28 mouse cellular contexts compared by ENCODE assay signal in the genomic region with DNA sequence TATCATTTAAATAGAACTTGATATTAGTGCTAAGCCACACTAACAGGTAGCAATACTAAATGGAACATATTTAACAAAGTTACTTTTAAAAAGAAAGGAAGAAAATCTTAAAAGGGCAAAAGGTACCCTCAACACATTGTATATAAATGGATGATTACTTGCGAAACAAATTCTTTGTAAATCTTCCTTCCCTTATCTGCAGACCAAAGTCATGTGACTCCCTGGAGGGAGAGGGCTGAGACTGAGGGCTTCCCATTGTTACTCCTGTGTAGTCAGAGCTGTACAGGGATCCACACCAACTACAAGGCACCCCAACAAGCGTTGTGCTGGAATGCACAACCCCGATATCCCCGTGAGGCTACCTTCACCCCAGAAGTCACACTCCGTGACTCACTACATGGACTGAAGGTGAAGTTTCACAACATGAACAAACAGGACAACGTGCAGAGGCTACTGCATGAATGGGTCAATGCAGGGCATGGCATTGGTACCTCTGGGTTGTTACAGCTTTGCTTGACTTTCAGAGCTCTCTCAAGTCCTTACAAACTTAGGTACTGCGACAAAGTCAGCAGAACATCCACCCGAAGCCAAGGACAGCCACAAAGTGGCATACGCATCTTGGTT. TPM values are rescaled to one million over a fixed set of nuclear protein-coding genes. Genes with fewer than 3 reads are reported as not detected.
DNase-seq lines count a peak whose midpoint lies in the region; ATAC-seq and TF ChIP-seq lines count a peak whose summit lies in the region.
"Had no signal": no experiment of that assay in that cellular context is flagged by ENCODE, and none has a peak within 500 bp of the region (broad histone marks: within the 10 kb centered on the region; RNA-seq: fewer than 3 reads in every experiment).

No protein-coding gene starts in this region.

- no peak for TF ChIP-seq POLR2A in liver, adult 2 months (IDR thresholded peaks at IDR 0.05; ENCODE audit: extremely low read depth, insufficient read depth, low read length)

- H3K9ac ChIP-seq in liver, adult 2 months (ENCODE audit: low read depth, low read length) = no peak overlapping the region
- H3K9ac ChIP-seq in liver, embryonic 11.5 days (ENCODE audit: low read depth, low read length) = no peak overlapping the region
- no peak overlapping the region for H3K9ac ChIP-seq in intestine, embryonic 16.5 days (ENCODE audit: low read depth, low read length)
- no peak overlapping the region for H3K9ac ChIP-seq in liver, embryonic 16.5 days (ENCODE audit: low read depth, low read length)
- H3K9ac ChIP-seq in forebrain, embryonic 11.5 days (ENCODE audit: low read length) = no peak overlapping the region
- H3K9ac ChIP-seq: forebrain, embryonic 13.5 days; heart, embryonic 12.5 days; hindbrain, embryonic 13.5 days; limb, embryonic 13.5 days; lung, embryonic 15.5 days; neural tube, embryonic 15.5 days had no signal

- H3K27ac ChIP-seq in liver, adult 2 months (replicated peaks; ENCODE audit: insufficient read depth, low read depth, low read length) = peak overlapping the region; percentile 34; the same call in 1 of the 2 replicates
- H3K27ac ChIP-seq in liver, embryonic 11.5 days (ENCODE audit: low read depth, low read length) = no peak overlapping the region
- no peak overlapping the region for H3K27ac ChIP-seq in intestine, embryonic 16.5 days (ENCODE audit: low read length)
- peak overlapping the region; percentile 41; the same call in 1 of the 2 replicates for H3K27ac ChIP-seq in liver, embryonic 16.5 days (ENCODE audit: low read length)
- H3K27ac ChIP-seq in forebrain, embryonic 11.5 days (ENCODE audit: low read depth, low read length) = no peak overlapping the region
- H3K27ac ChIP-seq: forebrain, embryonic 13.5 days; hindbrain, embryonic 13.5 days; layer of hippocampus, adult 2 months; limb, embryonic 13.5 days; lung, embryonic 15.5 days; neural tube, embryonic 15.5 days had no signal

- no peaks in the 10 kb centered on the region for H3K9me3 ChIP-seq in liver, embryonic 11.5 days (ENCODE audit: control insufficient read depth, low read length)
- no peaks in the 10 kb centered on the region for H3K9me3 ChIP-seq in intestine, embryonic 16.5 days (ENCODE audit: control insufficient read depth, low read length)
- no peaks in the 10 kb centered on the region for H3K9me3 ChIP-seq in liver, embryonic 16.5 days (replicated peaks; ENCODE audit: control insufficient read depth, low read length)
- no peaks in the 10 kb centered on the region for H3K9me3 ChIP-seq in forebrain, embryonic 11.5 days (ENCODE audit: control insufficient read depth, low read length)
- H3K9me3 ChIP-seq: forebrain, embryonic 13.5 days; G1E; heart, embryonic 12.5 days; hindbrain, embryonic 13.5 days; limb, embryonic 13.5 days; lung, embryonic 15.5 days; neural tube, embryonic 15.5 days had no signal

- peak; percentile 98 for DNase-seq in liver, adult 2 months (ENCODE audit: extremely low read depth, low read depth, low spot score)
- no peak for DNase-seq in liver, embryonic 11.5 days (ENCODE audit: low spot score)
- DNase-seq in embryo, embryonic 10 days (ENCODE audit: low spot score) = no peak
- DNase-seq in forebrain, embryonic 11.5 days (ENCODE audit: low spot score) = no peak
- DNase-seq in adrenal gland, postnatal 4 days (ENCODE audit: low spot score in 2 of 2) = no peak
- DNase-seq: adrenal gland, postnatal 14 days; cerebellum, adult 18-20 months; cerebellum, postnatal 10 days; gastrocnemius, postnatal 10 days; heart, adult 18-20 months; heart, postnatal 4 days; kidney, adult 2 months; kidney, postnatal 36 days; midbrain, embryonic 14.5 days; retina, postnatal 1 day; right cerebral cortex, postnatal 14 days; thymus, postnatal 14 days had no signal

- ATAC-seq in liver, embryonic 11.5 days (replicated peaks; ENCODE audit: low FRiP score) = no peak; the same call in 1 of the 2 replicates
- ATAC-seq in intestine, embryonic 16.5 days = peak; percentile 52; the same call in 1 of the 2 replicates
- peak; percentile 91 for ATAC-seq in liver, embryonic 16.5 days (ENCODE audit: low read depth)
- no peak for ATAC-seq in forebrain, embryonic 11.5 days (replicated peaks; ENCODE audit: low FRiP score)
- ATAC-seq: forebrain, embryonic 13.5 days had no signal

- H3K27me3 ChIP-seq in liver, adult 2 months (ENCODE audit: control insufficient read depth, insufficient read depth, low read length) = no peaks in the 10 kb centered on the region
- peaks cover 2% of the 10 kb centered on the region; the same call in 1 of the 2 replicates for H3K27me3 ChIP-seq in liver, embryonic 11.5 days (replicated peaks; ENCODE audit: control insufficient read depth, insufficient read depth, low read length)
- no peaks in the 10 kb centered on the region for H3K27me3 ChIP-seq in intestine, embryonic 16.5 days (replicated peaks; ENCODE audit: control insufficient read depth, insufficient read depth, low read length)
- no peaks in the 10 kb centered on the region for H3K27me3 ChIP-seq in liver, embryonic 16.5 days (ENCODE audit: control insufficient read depth, insufficient read depth, low read depth, low read length)
- H3K27me3 ChIP-seq in forebrain, embryonic 11.5 days (ENCODE audit: control insufficient read depth, insufficient read depth, low read length) = no peaks in the 10 kb centered on the region
- H3K27me3 ChIP-seq: forebrain, embryonic 13.5 days; heart, embryonic 12.5 days; hindbrain, embryonic 13.5 days; limb, embryonic 13.5 days; neural tube, embryonic 15.5 days had no signal

- WGBS in liver, adult 2 months = 21% methylated on average over 9 of the region's 9 CpGs
- WGBS in liver, embryonic 11.5 days = 83% methylated on average over 9 of the region's 9 CpGs
- 90% methylated on average over 9 of the region's 9 CpGs for WGBS in intestine, embryonic 16.5 days
- 57% methylated on average over 9 of the region's 9 CpGs for WGBS in liver, embryonic 16.5 days (ENCODE audit: insufficient replicate concordance)
- WGBS in forebrain, embryonic 11.5 days = 91% methylated on average over 9 of the region's 9 CpGs

- H3K4me3 ChIP-seq in liver, adult 2 months (ENCODE audit: insufficient read depth, low read depth, low read length) = no peak overlapping the region
- no peak overlapping the region for H3K4me3 ChIP-seq in liver, embryonic 11.5 days (ENCODE audit: low read depth, low read length)
- H3K4me3 ChIP-seq in intestine, embryonic 16.5 days (ENCODE audit: low read length) = no peak overlapping the region
- no peak overlapping the region for H3K4me3 ChIP-seq in liver, embryonic 16.5 days (ENCODE audit: low read depth, low read length)
- no peak overlapping the region for H3K4me3 ChIP-seq in forebrain, embryonic 11.5 days (ENCODE audit: low read depth, low read length)
- H3K4me3 ChIP-seq: erythroblast, embryonic 14.5 days; forebrain, embryonic 13.5 days; heart, embryonic 12.5 days; hindbrain, embryonic 13.5 days; layer of hippocampus, adult 2 months; limb, embryonic 13.5 days; lung, embryonic 15.5 days; neural tube, embryonic 15.5 days had no signal

- peaks cover 8% of the 10 kb centered on the region for H3K4me1 ChIP-seq in liver, adult 2 months (ENCODE audit: control insufficient read depth, insufficient read depth, low read length)
- H3K4me1 ChIP-seq in liver, embryonic 11.5 days (replicated peaks; ENCODE audit: control insufficient read depth, insufficient read depth, low read length) = no peaks in the 10 kb centered on the region
- H3K4me1 ChIP-seq in intestine, embryonic 16.5 days (ENCODE audit: control insufficient read depth, insufficient read depth, low read length) = no peaks in the 10 kb centered on the region
- peaks cover 3% of the 10 kb centered on the region for H3K4me1 ChIP-seq in liver, embryonic 16.5 days (ENCODE audit: control insufficient read depth, low read depth, low read length)
- no peaks in the 10 kb centered on the region for H3K4me1 ChIP-seq in forebrain, embryonic 11.5 days (replicated peaks; ENCODE audit: control insufficient read depth, insufficient read depth, low read length)
- H3K4me1 ChIP-seq: forebrain, embryonic 13.5 days; heart, embryonic 12.5 days; hindbrain, embryonic 13.5 days; limb, embryonic 13.5 days; lung, embryonic 15.5 days; neural tube, embryonic 15.5 days had no signal

- no peak overlapping the region for H3K4me2 ChIP-seq in liver, embryonic 11.5 days
- H3K4me2 ChIP-seq in intestine, embryonic 16.5 days (ENCODE audit: low read depth, low read length) = no peak overlapping the region
- H3K4me2 ChIP-seq in liver, embryonic 16.5 days (ENCODE audit: low read depth, low read length) = no peak overlapping the region
- H3K4me2 ChIP-seq in forebrain, embryonic 11.5 days (ENCODE audit: low read depth, low read length, severe bottlenecking) = no peak overlapping the region
- H3K4me2 ChIP-seq: forebrain, embryonic 13.5 days; heart, embryonic 12.5 days; hindbrain, embryonic 13.5 days; limb, embryonic 13.5 days; lung, embryonic 15.5 days; neural tube, embryonic 15.5 days had no signal

- H3K36me3 ChIP-seq in liver, adult 2 months (ENCODE audit: control insufficient read depth, insufficient read depth, low read length) = no peaks in the 10 kb centered on the region
- H3K36me3 ChIP-seq in liver, embryonic 11.5 days (ENCODE audit: control insufficient read depth, insufficient read depth, low read length) = no peaks in the 10 kb centered on the region
- H3K36me3 ChIP-seq in intestine, embryonic 16.5 days (ENCODE audit: control insufficient read depth, insufficient read depth, low read length) = no peaks in the 10 kb centered on the region
- no peaks in the 10 kb centered on the region for H3K36me3 ChIP-seq in liver, embryonic 16.5 days (ENCODE audit: control insufficient read depth, insufficient read depth)
- H3K36me3 ChIP-seq in forebrain, embryonic 11.5 days (ENCODE audit: control insufficient read depth, insufficient read depth, low read length) = no peaks in the 10 kb centered on the region
- H3K36me3 ChIP-seq: G1E; heart, embryonic 12.5 days; hindbrain, embryonic 13.5 days; limb, embryonic 13.5 days; lung, embryonic 15.5 days; neural tube, embryonic 15.5 days had no signal

- TF ChIP-seq CTCF in liver, adult 2 months (IDR thresholded peaks at IDR 0.05; ENCODE audit: low read depth, low read length) = no peak

- H3K79me2 ChIP-seq in liver, adult 2 months (ENCODE audit: control insufficient read depth, insufficient read depth, low read length) = no peaks in the 10 kb centered on the region

RNA-seq across cellular contexts. Expression of gene Irs2, which starts 12.8 kb away (rescaled TPM):
- total RNA-seq in liver, adult 2 months (2014; rRNA removed) = 8.6 and 19.2 TPM in 2 replicates
- 4.8 and 5.7 TPM in 2 replicates for polyA plus RNA-seq in liver, adult 2 months (2012; rRNA removed)
- polyA plus RNA-seq in liver, embryonic 11.5 days (2014; fragmentation: Nextera tagmentation; extraction: Ambion mirVana) = 8.3 and 8.9 TPM in 2 replicates
- polyA plus RNA-seq in intestine, embryonic 16.5 days (2015; fragmentation: Nextera tagmentation; extraction: Ambion mirVana) = 4.4 and 4.7 TPM in 2 replicates
- 3.0 and 3.2 TPM in 2 replicates for polyA plus RNA-seq in liver, embryonic 16.5 days (2015; fragmentation: Nextera tagmentation; extraction: Ambion mirVana)
- 6.6 and 7.7 TPM in 2 replicates for polyA plus RNA-seq in forebrain, embryonic 11.5 days (2014; fragmentation: Nextera tagmentation; extraction: Ambion mirVana)
- total RNA-seq in adrenal gland, postnatal 4 days (2021) = 10 to 100 TPM; 33.2 to 33.3 TPM

Comparison
In these comparisons a context has a peak if more than half of its experiments do, and no peak if none do; other contexts are left out.
1. H3K27ac ChIP-seq: peak in liver, adult 2 months (single experiment) and liver, embryonic 16.5 days (single experiment); none in liver, embryonic 11.5 days (single experiment), intestine, embryonic 16.5 days (single experiment) and forebrain, embryonic 11.5 days (single experiment).
2. ATAC-seq: peak in intestine, embryonic 16.5 days (single experiment) and liver, embryonic 16.5 days (single experiment); none in liver, embryonic 11.5 days (single experiment) and forebrain, embryonic 11.5 days (single experiment).